Mouse (Mus musculus) limb, embryonic 14.5 days (tissue): ENCODE measurements at regions not wholly inside any gene's neighbourhood (a gene's known extent, or its start where the extent isn't known, plus 50 kb on each side); places are given as distances from the start of the nearest gene placed in this dataset.

Source experiments
- ATAC-seq: fragments of 200-750 bp; cut with Nextera tagmentation; 2 replicates; pipeline ENCODE4 v1.8.0; 2017; ENCODE audit warnings: low read depth, moderate number of reproducible peaks, moderate TSS enrichment; ENCODE audit not compliant: low FRiP score
- DNase-seq: peaks from one replicate; pipeline ENCODE4 v3.0.0-alpha.2; 2015; ENCODE audit warnings: low spot score
- H3K27ac ChIP-seq: fragments of 300-500 bp; sonication (generic); replicated peaks from 2 replicates; pipeline ENCODE4 v1.5.1; 2014; ENCODE audit warnings: low read depth, mild to moderate bottlenecking, low read length, moderate library complexity, mixed read lengths
- H3K27me3 ChIP-seq: fragments of 300-500 bp; sonication (generic); 2 replicates; pipeline ENCODE4 v1.6.1; 2014; ENCODE audit warnings: low read length, mixed read lengths; ENCODE audit not compliant: control insufficient read depth, insufficient read depth
- H3K36me3 ChIP-seq: fragments of 300-500 bp; sonication (generic); 2 replicates; pipeline ENCODE4 v1.6.1; 2014; ENCODE audit warnings: mild to moderate bottlenecking, low read length, moderate library complexity, mixed read lengths; ENCODE audit not compliant: control insufficient read depth, insufficient read depth
- H3K4me1 ChIP-seq: fragments of 300-500 bp; sonication (generic); 2 replicates; pipeline ENCODE4 v1.6.1; 2014; ENCODE audit warnings: antibody characterized with exemption, low read length, mixed read lengths; ENCODE audit not compliant: control insufficient read depth, insufficient read depth
- H3K4me2 ChIP-seq: fragments of 300-500 bp; sonication (generic); replicated peaks from 2 replicates; pipeline ENCODE4 v1.6.1; 2014; ENCODE audit warnings: low read depth, mild to moderate bottlenecking, low read length, moderate library complexity; ENCODE audit not compliant: severe bottlenecking
- H3K4me3 ChIP-seq: fragments of 300-500 bp; sonication (generic); replicated peaks from 2 replicates; pipeline ENCODE4 v1.5.1; 2014; ENCODE audit warnings: low read length
- H3K9ac ChIP-seq: fragments of 300-500 bp; sonication (generic); 2 replicates; pipeline ENCODE4 v1.6.1; 2014; ENCODE audit warnings: mild to moderate bottlenecking, low read depth, low read length, moderate library complexity; ENCODE audit not compliant: severe bottlenecking
- H3K9me3 ChIP-seq: fragments of 300-500 bp; sonication (generic); 2 replicates; pipeline ENCODE4 v1.6.1; 2016; ENCODE audit warnings: low read length; ENCODE audit not compliant: control insufficient read depth
- POLR2A ChIP-seq: fragments of 200-500 bp; IDR thresholded peaks from 2 replicates; pipeline ENCODE4 v1.8.0; 2012; ENCODE audit warnings: inconsistent platforms, mild to moderate bottlenecking, moderate library complexity, borderline replicate concordance; ENCODE audit not compliant: insufficient read depth, insufficient read length; ENCODE audit errors: extremely low read depth
- WGBS: fragments of 180-500 bp; shearing (Covaris S2); extraction: QIAGEN DNeasy Blood & Tissue Kit; methylation state at CpG from one replicate; pipeline ENCODE4 v1.1.7; 2014; 5-methylcytosine and 5-hydroxymethylcytosine counted together

GRCm38 (mm10) chr11:79778522-79778921 is 183.7 kb downstream of the Utp6 start:
- H3K4me3 ChIP-seq = no peak overlapping the region
- H3K27ac ChIP-seq = no peak overlapping the region
- no peak for TF ChIP-seq POLR2A
- no peaks in the 10 kb centered on the region for H3K4me1 ChIP-seq
- 65% methylated on average over 5 of the region's 5 CpGs for WGBS
- ATAC-seq (no peak), DNase-seq (no peak)
- no peaks in the 10 kb centered on the region for H3K27me3 ChIP-seq
- H3K4me2 ChIP-seq = no peak overlapping the region
- H3K9ac ChIP-seq = no peak overlapping the region
- no peaks in the 10 kb centered on the region for H3K9me3 ChIP-seq
- H3K36me3 ChIP-seq = no peaks in the 10 kb centered on the region

GRCm38 (mm10) chr11:79777988-79778387 is 184.2 kb downstream of the Utp6 start:
- no peaks in the 10 kb centered on the region for H3K9me3 ChIP-seq
- H3K4me1 ChIP-seq = no peaks in the 10 kb centered on the region
- TF ChIP-seq POLR2A = no peak
- no peak overlapping the region for H3K4me2 ChIP-seq
- H3K27ac ChIP-seq = no peak overlapping the region
- peak; percentile 17 for DNase-seq
- H3K27me3 ChIP-seq = no peaks in the 10 kb centered on the region
- ATAC-seq = no peak
- no peak overlapping the region for H3K4me3 ChIP-seq
- H3K9ac ChIP-seq = no peak overlapping the region
- 64% methylated on average over 2 of the region's 2 CpGs for WGBS
- no peaks in the 10 kb centered on the region for H3K36me3 ChIP-seq

GRCm38 (mm10) chr11:79776577-79776976 is 185.6 kb downstream of the Rab11fip4 start:
- DNase-seq (no peak), ATAC-seq (no peak)
- 28% methylated on average over 6 of the region's 6 CpGs for WGBS
- TF ChIP-seq POLR2A = no peak
- Histone ChIP-seq H3K4me1 (no peaks in the 10 kb centered on the region), H3K27ac (no peak overlapping the region), H3K27me3 (no peaks in the 10 kb centered on the region), H3K4me2 (no peak overlapping the region), H3K9me3 (no peaks in the 10 kb centered on the region), H3K9ac (no peak overlapping the region), H3K36me3 (no peaks in the 10 kb centered on the region), H3K4me3 (no peak overlapping the region)

GRCm38 (mm10) chr11:79773755-79774154 is 182.7 kb downstream of the Rab11fip4 start:
- ATAC-seq = no peak
- no peak overlapping the region for H3K9ac ChIP-seq

GRCm38 (mm10) chr11:79771431-79771830 is 180.4 kb downstream of the Rab11fip4 start:
- TF ChIP-seq POLR2A = no peak
- DNase-seq (no peak), ATAC-seq (no peak)
- WGBS = 10% methylated on average over 3 of the region's 3 CpGs
- Histone ChIP-seq H3K27ac (no peak overlapping the region), H3K4me3 (no peak overlapping the region), H3K36me3 (no peaks in the 10 kb centered on the region), H3K4me1 (no peaks in the 10 kb centered on the region), H3K4me2 (no peak overlapping the region), H3K9me3 (no peaks in the 10 kb centered on the region; the same call in 1 of the 2 replicates), H3K27me3 (no peaks in the 10 kb centered on the region), H3K9ac (no peak overlapping the region)

More at GRCm38 (mm10) chr11:79773755-79774154, 182.7 kb downstream of the Rab11fip4 start:
- DNase-seq = no peak
- no peaks in the 10 kb centered on the region for H3K4me1 ChIP-seq
- H3K36me3 ChIP-seq = no peaks in the 10 kb centered on the region
- no peak for TF ChIP-seq POLR2A
- H3K4me3 ChIP-seq = no peak overlapping the region
- H3K4me2 ChIP-seq = no peak overlapping the region
- H3K9me3 ChIP-seq = no peaks in the 10 kb centered on the region; the same call in 1 of the 2 replicates
- WGBS = 76% methylated on average over 1 of the region's 1 CpGs
- no peaks in the 10 kb centered on the region for H3K27me3 ChIP-seq
- H3K27ac ChIP-seq = no peak overlapping the region

- no peak overlapping the region for H3K9ac ChIP-seq
- DNase-seq (no peak), ATAC-seq (no peak)
- no peak overlapping the region for H3K27ac ChIP-seq
- H3K4me3 ChIP-seq = no peak overlapping the region
- no peak for TF ChIP-seq POLR2A
- no peak overlapping the region for H3K4me2 ChIP-seq
- H3K4me1 ChIP-seq = no peaks in the 10 kb centered on the region
- H3K27me3 ChIP-seq = no peaks in the 10 kb centered on the region
- 84% methylated on average over 5 of the region's 5 CpGs for WGBS
- H3K9me3 ChIP-seq = no peaks in the 10 kb centered on the region; the same call in 1 of the 2 replicates
- H3K36me3 ChIP-seq = no peaks in the 10 kb centered on the region
Observed at GRCm38 (mm10) chr11:79767111-79767510, 176.1 kb downstream of the Rab11fip4 start.
